ENCODE assay signal across 20 mouse cellular contexts in the genomic region with DNA sequence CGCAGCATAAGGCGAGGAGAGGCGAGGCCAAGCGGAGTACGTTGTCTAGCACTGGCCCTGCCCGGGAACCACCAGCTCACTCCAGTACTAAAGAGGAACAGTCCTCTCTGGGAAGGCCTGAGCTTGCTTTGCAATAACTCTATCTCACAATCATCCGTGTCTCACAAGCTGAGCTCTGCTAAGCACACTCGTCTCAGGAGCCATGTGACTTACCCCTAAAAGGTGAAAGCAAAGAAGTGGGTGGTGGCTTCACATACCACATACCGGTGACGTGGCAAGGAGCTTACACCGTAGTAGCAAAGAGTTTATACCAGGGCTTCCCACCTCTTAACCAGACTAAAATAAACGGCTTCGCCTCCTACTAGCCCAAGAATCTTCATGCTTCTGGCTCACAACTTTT. TPM values are rescaled to one million over a fixed set of nuclear protein-coding genes. Genes with fewer than 3 reads are reported as not detected.
DNase-seq lines count a peak whose midpoint lies in the region; ATAC-seq and TF ChIP-seq lines count a peak whose summit lies in the region.
"Had no signal": no experiment of that assay in that cellular context is flagged by ENCODE, and none has a peak within 500 bp of the region (broad histone marks: within the 10 kb centered on the region; RNA-seq: fewer than 3 reads in every experiment).

No protein-coding gene starts in this region.

- ATAC-seq in heart, embryonic 14.5 days (ENCODE audit: insufficient number of reproducible peaks, insufficient read depth, low FRiP score, low read depth) = 0 out of 2 replicates have a peak, but pooled peaks have one; percentile 7
- peak; percentile 69 for ATAC-seq in monocyte, adult 5-6 weeks (replicated peaks; ENCODE audit: insufficient number of reproducible peaks, low FRiP score, low TSS enrichment, poor library complexity, severe bottlenecking)

- no peak overlapping the region for H3K4me2 ChIP-seq in heart, embryonic 14.5 days (ENCODE audit: low read length)
- H3K4me2 ChIP-seq: heart, embryonic 15.5 days; hindbrain, embryonic 15.5 days; limb, embryonic 13.5 days; lung, embryonic 15.5 days; midbrain, embryonic 11.5 days had no signal

- H3K9ac ChIP-seq in heart, embryonic 14.5 days (ENCODE audit: low read length) = peak overlapping the region; percentile 11; the same call in 1 of the 2 replicates
- H3K9ac ChIP-seq: heart, embryonic 15.5 days; hindbrain, embryonic 15.5 days; limb, embryonic 13.5 days; lung, embryonic 15.5 days had no signal

- no peak for TF ChIP-seq CTCF in bone marrow, adult 2 months (IDR thresholded peaks at IDR 0.05; ENCODE audit: control insufficient read depth, insufficient read depth, low read length)

- no peaks in the 10 kb centered on the region for H3K36me3 ChIP-seq in heart, embryonic 14.5 days (ENCODE audit: control insufficient read depth, insufficient read depth, low read length)
- H3K36me3 ChIP-seq: heart, embryonic 15.5 days; hindbrain, embryonic 15.5 days; limb, embryonic 13.5 days; lung, embryonic 15.5 days had no signal

- no peaks in the 10 kb centered on the region for H3K9me3 ChIP-seq in heart, embryonic 14.5 days (ENCODE audit: control insufficient read depth, low read length)
- H3K9me3 ChIP-seq: heart, embryonic 15.5 days; hindbrain, embryonic 15.5 days; limb, embryonic 13.5 days; lung, embryonic 15.5 days had no signal

- TF ChIP-seq POLR2A in bone marrow, adult 2 months (IDR thresholded peaks at IDR 0.05; ENCODE audit: borderline replicate concordance, control insufficient read depth, low read depth, low read length) = no peak

- H3K4me1 ChIP-seq in heart, embryonic 14.5 days (ENCODE audit: control insufficient read depth in 2 of 2, insufficient read depth in 2 of 2, low read length in 2 of 2) = peaks cover 31 to 34% of the 10 kb centered on the region in 2 experiments
- H3K4me1 ChIP-seq in bone marrow, adult 2 months (ENCODE audit: control insufficient read depth, insufficient read depth, low read length) = peaks cover 5% of the 10 kb centered on the region

- 65% methylated on average over 13 of the region's 13 CpGs for WGBS in heart, embryonic 14.5 days
- 52% methylated on average over 13 of the region's 13 CpGs for WGBS in bone marrow, adult 2 months

- no peak overlapping the region for H3K27ac ChIP-seq in heart, embryonic 14.5 days (replicated peaks in 1 of 2; ENCODE audit: control insufficient read depth in 1 of 2, insufficient read depth in 1 of 2, low read depth in 2 of 2, low read length in 2 of 2)
- peak overlapping the region; percentile 27; the same call in 1 of the 2 replicates for H3K27ac ChIP-seq in bone marrow, adult 2 months (ENCODE audit: control insufficient read depth, insufficient read depth, low read depth, low read length, poor library complexity)
- H3K27ac ChIP-seq: heart, embryonic 15.5 days; hindbrain, embryonic 15.5 days; left cerebral cortex, adult 2 months; limb, embryonic 13.5 days; lung, embryonic 15.5 days had no signal

- DNase-seq in heart, adult 9 months (ENCODE audit: low spot score in 2 of 2) = no peak
- DNase-seq in CD4-positive helper T cell, adult 2 months (ENCODE audit: low read depth, low spot score) = peak; percentile 71
- DNase-seq in urinary bladder, postnatal 36 days (ENCODE audit: low spot score in 2 of 2) = no peak
- DNase-seq in cerebellum, postnatal 4 days (ENCODE audit: low spot score in 2 of 2) = no peak
- no peak for DNase-seq in cerebellum, adult 9-11 months
- DNase-seq: cerebellum, adult 8-10 months; kidney, adult 2 months; right cerebral cortex, postnatal 25 days; thymus, postnatal 4 days had no signal

- no peak overlapping the region for H3K4me3 ChIP-seq in heart, embryonic 14.5 days (ENCODE audit: control insufficient read depth in 1 of 2, insufficient read depth in 1 of 2, low read depth in 1 of 2, low read length in 2 of 2)
- no peak overlapping the region for H3K4me3 ChIP-seq in bone marrow, adult 2 months (replicated peaks; ENCODE audit: control insufficient read depth, low read depth, low read length)
- H3K4me3 ChIP-seq: heart, embryonic 15.5 days; hindbrain, embryonic 15.5 days; left cerebral cortex, adult 2 months; limb, embryonic 13.5 days; lung, embryonic 15.5 days; myocyte had no signal

- no peaks in the 10 kb centered on the region for H3K27me3 ChIP-seq in heart, embryonic 14.5 days (ENCODE audit: control insufficient read depth, insufficient read depth, low read length)
- H3K27me3 ChIP-seq: CH12.LX; heart, embryonic 15.5 days; hindbrain, embryonic 15.5 days; limb, embryonic 13.5 days; lung, embryonic 15.5 days had no signal

RNA-seq across cellular contexts. Expression of a gene that starts 17.1 kb away (rescaled TPM):
- polyA plus RNA-seq in heart, embryonic 14.5 days (2014; fragmentation: Nextera tagmentation; extraction: Ambion mirVana) = 20.9 and 24.9 TPM in 2 replicates
- 61.8 and 136 TPM in 2 replicates for polyA plus RNA-seq in bone marrow, adult 2 months (2011; ENCODE audit: insufficient read depth, insufficient read length, low replicate concordance, missing spikeins)
- 276 to 375 TPM (median 323 TPM) in 3 replicates for total RNA-seq in monocyte, adult 5-6 weeks (2017)

RNA-seq across cellular contexts. Expression of a gene that starts 45.4 kb away (rescaled TPM):
- polyA plus RNA-seq in heart, embryonic 14.5 days (2014; fragmentation: Nextera tagmentation; extraction: Ambion mirVana) = not detected in 2 replicates
- 2.8 TPM in 1 of 2 replicates, not detected in the other for polyA plus RNA-seq in bone marrow, adult 2 months (2011; ENCODE audit: insufficient read depth, insufficient read length, low replicate concordance, missing spikeins)
- 2.5 TPM in 1 of 3 replicates, not detected in the others for total RNA-seq in monocyte, adult 5-6 weeks (2017)
- total RNA-seq: CH12.LX had no signal
- polyA plus RNA-seq: heart, embryonic 15.5 days; kidney, adult 2 months; limb, embryonic 13.5 days had no signal
